Comparison of ENCODE assay signal across 12 mouse cellular contexts in genomic region chr17:26644509-26645410, GRCm38 (mm10). TPM values are rescaled to one million over a fixed set of nuclear protein-coding genes. Genes with fewer than 3 reads are reported as not detected.
A peak's percentile ranks its signal among the peaks of the same experiment; 100 is the strongest.
DNase-seq lines count a peak whose midpoint lies in the region.
"Had no signal": no experiment of that assay in that cellular context is flagged by ENCODE, and none has a peak within 500 bp of the region (broad histone marks: within the 10 kb centered on the region; RNA-seq: fewer than 3 reads in every experiment).

No protein-coding gene starts in this region.

- H3K4me3 ChIP-seq in heart, embryonic 10.5 days = no peak overlapping the region
- H3K4me3 ChIP-seq in forebrain, embryonic 10.5 days = no peak overlapping the region
- H3K4me3 ChIP-seq: liver, embryonic 12.5 days had no signal

- peaks cover 85% of the 10 kb centered on the region for H3K36me3 ChIP-seq in heart, embryonic 10.5 days
- peaks cover 100% of the 10 kb centered on the region for H3K36me3 ChIP-seq in forebrain, embryonic 10.5 days (replicated peaks)

- H3K27me3 ChIP-seq in heart, embryonic 10.5 days (ENCODE audit: insufficient read depth, poor library complexity, severe bottlenecking) = no peaks in the 10 kb centered on the region
- no peaks in the 10 kb centered on the region for H3K27me3 ChIP-seq in forebrain, embryonic 10.5 days (ENCODE audit: poor library complexity, severe bottlenecking)
- H3K27me3 ChIP-seq: liver, embryonic 12.5 days had no signal

- H3K27ac ChIP-seq in heart, embryonic 10.5 days = peak overlapping the region; percentile 66
- peak overlapping the region; percentile 51; the same call in 1 of the 2 replicates for H3K27ac ChIP-seq in forebrain, embryonic 10.5 days
- H3K27ac ChIP-seq: liver, embryonic 12.5 days had no signal

- H3K9me3 ChIP-seq in heart, embryonic 10.5 days = no peaks in the 10 kb centered on the region
- H3K9me3 ChIP-seq in forebrain, embryonic 10.5 days = no peaks in the 10 kb centered on the region
- H3K9me3 ChIP-seq: liver, embryonic 12.5 days had no signal

- whole genome bisulfite sequencing in heart, embryonic 10.5 days = 71% methylated on average over 9 of the region's 9 CpGs
- 87% methylated on average over 9 of the region's 9 CpGs for WGBS in forebrain, embryonic 10.5 days

- H3K4me1 ChIP-seq in heart, embryonic 10.5 days = peaks cover 43% of the 10 kb centered on the region
- peaks cover 8% of the 10 kb centered on the region for H3K4me1 ChIP-seq in forebrain, embryonic 10.5 days

- no peak for DNase-seq in heart, embryonic 10.5 days (ENCODE audit: low spot score)
- no peak for DNase-seq in heart, adult 18-20 months
- DNase-seq in MN1 (ENCODE audit: low spot score) = peak; percentile 65
- DNase-seq in forebrain, embryonic 10.5 days (ENCODE audit: extremely low spot score, low spot score) = peak; percentile 28
- DNase-seq in mesoderm, embryonic 11.5 days (ENCODE audit: low read depth, low spot score) = peak; percentile 84
- DNase-seq in adrenal gland, adult 18-20 months (ENCODE audit: low spot score in 2 of 2) = no peak
- DNase-seq in right cerebral cortex, postnatal 4 days = no peak
- no peak for DNase-seq in cerebellum, adult 9-10 months
- DNase-seq: cerebellum, adult 11-12 months; gastrocnemius, postnatal 25 days; kidney, postnatal 4 days had no signal

RNA-seq across cellular contexts. Expression of gene Atp6v0e, which starts 18.3 kb away (rescaled TPM):
- 189 and 213 TPM in 2 replicates for polyA plus RNA-seq in heart, embryonic 10.5 days (2016; fragmentation: Nextera tagmentation; extraction: Ambion mirVana)
- 10 to 100 TPM; 62.8 to 68.0 TPM for total RNA-seq in heart, adult 18-20 months (2021)
- 104 and 109 TPM in 2 replicates for polyA plus RNA-seq in forebrain, embryonic 10.5 days (2016; fragmentation: Nextera tagmentation; extraction: Ambion mirVana)
- total RNA-seq in adrenal gland, adult 18-20 months (2021) = 100 to 1,000 TPM; 215 to 234 TPM

Comparison
In these comparisons a context has a peak if more than half of its experiments do, and no peak if none do; other contexts are left out.
1. DNase-seq: peak in MN1 (single experiment), forebrain, embryonic 10.5 days (single experiment) and mesoderm, embryonic 11.5 days (single experiment); none in heart, embryonic 10.5 days (single experiment), heart, adult 18-20 months (0 of 2), adrenal gland, adult 18-20 months (0 of 2), right cerebral cortex, postnatal 4 days (single experiment) and cerebellum, adult 9-10 months (single experiment).